Comparison of ENCODE assay signal across 8 mouse cellular contexts in the genomic region with DNA sequence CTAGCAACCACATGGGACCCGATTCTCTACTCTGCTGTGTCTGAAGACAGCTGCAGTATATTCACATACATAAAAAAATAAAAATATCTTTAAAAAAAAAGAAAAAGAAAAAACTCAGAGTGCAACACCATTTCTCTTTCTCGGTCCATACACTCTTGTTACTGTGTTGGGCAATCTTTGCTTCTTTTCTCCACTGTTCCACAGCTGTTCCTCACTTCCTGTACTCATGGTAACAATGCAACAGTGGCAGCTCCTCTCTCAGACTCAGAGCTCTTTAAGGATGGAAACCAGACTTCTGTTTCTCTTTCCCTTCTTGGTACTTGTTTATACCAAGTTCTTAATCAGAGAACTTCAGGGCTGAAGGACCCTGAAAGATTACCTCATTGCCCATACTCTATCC. TPM values are rescaled to one million over a fixed set of nuclear protein-coding genes. Genes with fewer than 3 reads are reported as not detected.
DNase-seq lines count a peak whose midpoint lies in the region; ATAC-seq and TF ChIP-seq lines count a peak whose summit lies in the region.

No protein-coding gene starts in this region.

- no peaks in the 10 kb centered on the region for H3K27me3 ChIP-seq in lung, embryonic 14.5 days (ENCODE audit: insufficient read depth, low read length)
- no peaks in the 10 kb centered on the region for H3K27me3 ChIP-seq in embryonic facial prominence, embryonic 14.5 days (replicated peaks; ENCODE audit: control insufficient read depth, insufficient read depth, low read length)
- no peaks in the 10 kb centered on the region for H3K27me3 ChIP-seq in limb, embryonic 10.5 days (ENCODE audit: low read depth, poor library complexity, severe bottlenecking)
- no peaks in the 10 kb centered on the region for H3K27me3 ChIP-seq in neural tube, embryonic 13.5 days

- peaks cover 5% of the 10 kb centered on the region; the same call in 1 of the 2 replicates for H3K4me1 ChIP-seq in lung, embryonic 14.5 days (ENCODE audit: insufficient read depth)
- peaks cover 11% of the 10 kb centered on the region for H3K4me1 ChIP-seq in embryonic facial prominence, embryonic 14.5 days (ENCODE audit: control insufficient read depth, insufficient read depth, low read length)
- peaks cover 21% of the 10 kb centered on the region for H3K4me1 ChIP-seq in limb, embryonic 10.5 days
- peaks cover 37% of the 10 kb centered on the region for H3K4me1 ChIP-seq in neural tube, embryonic 13.5 days (replicated peaks)

- peak overlapping the region; percentile 95 for H3K9ac ChIP-seq in lung, embryonic 14.5 days
- peak overlapping the region; percentile 95 for H3K9ac ChIP-seq in embryonic facial prominence, embryonic 14.5 days (ENCODE audit: low read depth, low read length)
- peak overlapping the region; percentile 97 for H3K9ac ChIP-seq in neural tube, embryonic 13.5 days

- H3K36me3 ChIP-seq in lung, embryonic 14.5 days (ENCODE audit: insufficient read depth) = peaks cover 53% of the 10 kb centered on the region
- peaks cover 53% of the 10 kb centered on the region for H3K36me3 ChIP-seq in embryonic facial prominence, embryonic 14.5 days (ENCODE audit: control insufficient read depth, insufficient read depth, low read length)
- H3K36me3 ChIP-seq in limb, embryonic 10.5 days = peaks cover 71% of the 10 kb centered on the region
- peaks cover 53% of the 10 kb centered on the region for H3K36me3 ChIP-seq in neural tube, embryonic 13.5 days

- ATAC-seq in lung, embryonic 14.5 days (ENCODE audit: insufficient read depth) = no peak
- ATAC-seq in embryonic facial prominence, embryonic 14.5 days (ENCODE audit: low read depth) = no peak
- no peak for ATAC-seq in neural tube, embryonic 13.5 days (ENCODE audit: low read depth)

- no peak overlapping the region for H3K27ac ChIP-seq in lung, embryonic 14.5 days (ENCODE audit: low read depth)
- 0 out of 2 replicates have a peak overlapping the region, but pooled peaks have one; percentile 91 for H3K27ac ChIP-seq in embryonic facial prominence, embryonic 14.5 days (replicated peaks; ENCODE audit: low read depth, low read length)
- H3K27ac ChIP-seq in limb, embryonic 10.5 days = peak overlapping the region; percentile 94; the same call in 1 of the 2 replicates
- H3K27ac ChIP-seq in neural tube, embryonic 13.5 days (replicated peaks) = 0 out of 2 replicates have a peak overlapping the region, but pooled peaks have one; percentile 5

- 74% methylated on average over 2 of the region's 2 CpGs for WGBS in lung, embryonic 14.5 days
- WGBS in embryonic facial prominence, embryonic 14.5 days = 85% methylated on average over 2 of the region's 2 CpGs
- WGBS in limb, embryonic 10.5 days = 88% methylated on average over 2 of the region's 2 CpGs
- WGBS in neural tube, embryonic 13.5 days = 92% methylated on average over 2 of the region's 2 CpGs

- DNase-seq in lung, embryonic 14.5 days = peak; percentile 25
- DNase-seq in lung, postnatal 4 days = no peak
- DNase-seq in embryonic facial prominence, embryonic 14.5 days (ENCODE audit: low spot score) = no peak
- no peak for DNase-seq in limb, embryonic 10.5 days (ENCODE audit: low spot score)
- DNase-seq in urinary bladder, adult 2 months (ENCODE audit: low spot score) = no peak
- no peak for DNase-seq in urinary bladder, postnatal 14 days (ENCODE audit: low spot score)
- no peak for DNase-seq in cerebellum, adult 9-10 months

- H3K9me3 ChIP-seq in lung, embryonic 14.5 days (ENCODE audit: low read depth, low read length) = no peaks in the 10 kb centered on the region
- no peaks in the 10 kb centered on the region for H3K9me3 ChIP-seq in embryonic facial prominence, embryonic 14.5 days (ENCODE audit: control insufficient read depth, low read length)
- H3K9me3 ChIP-seq in limb, embryonic 10.5 days (replicated peaks) = no peaks in the 10 kb centered on the region
- no peaks in the 10 kb centered on the region for H3K9me3 ChIP-seq in neural tube, embryonic 13.5 days

- peak overlapping the region; percentile 74 for H3K4me2 ChIP-seq in lung, embryonic 14.5 days
- H3K4me2 ChIP-seq in embryonic facial prominence, embryonic 14.5 days (ENCODE audit: low read depth, low read length) = peak overlapping the region; percentile 79
- peak overlapping the region; percentile 85 for H3K4me2 ChIP-seq in neural tube, embryonic 13.5 days

- no peak for TF ChIP-seq CTCF in lung, embryonic 14.5 days (IDR thresholded peaks at IDR 0.05; ENCODE audit: low read depth)

- peak overlapping the region; percentile 93 for H3K4me3 ChIP-seq in lung, embryonic 14.5 days (ENCODE audit: low read depth, low read length)
- H3K4me3 ChIP-seq in embryonic facial prominence, embryonic 14.5 days (ENCODE audit: low read depth, low read length) = peak overlapping the region; percentile 97
- peak overlapping the region; percentile 82 for H3K4me3 ChIP-seq in limb, embryonic 10.5 days
- peak overlapping the region; percentile 95 for H3K4me3 ChIP-seq in neural tube, embryonic 13.5 days

RNA-seq across cellular contexts. Expression of a gene that starts 1.1 kb away (rescaled TPM):
- polyA plus RNA-seq in lung, embryonic 14.5 days (2014; fragmentation: Nextera tagmentation; extraction: Ambion mirVana) = 28.7 and 32.5 TPM in 2 replicates
- 25.8 and 31.0 TPM in 2 replicates for polyA plus RNA-seq in embryonic facial prominence, embryonic 14.5 days (2014; fragmentation: Nextera tagmentation; extraction: Ambion mirVana)
- polyA plus RNA-seq in limb, embryonic 10.5 days (2016; fragmentation: Nextera tagmentation; extraction: Ambion mirVana) = 52.0 and 63.6 TPM in 2 replicates
- polyA plus RNA-seq in neural tube, embryonic 13.5 days (2015; fragmentation: Nextera tagmentation; extraction: Ambion mirVana) = 51.2 and 51.6 TPM in 2 replicates
- polyA plus RNA-seq in urinary bladder, adult 2 months (2012; rRNA removed) = 15.5 and 17.9 TPM in 2 replicates

RNA-seq across cellular contexts. Expression of a gene that starts 1.2 kb away (rescaled TPM):
- 186 and 198 TPM in 2 replicates for polyA plus RNA-seq in lung, embryonic 14.5 days (2014; fragmentation: Nextera tagmentation; extraction: Ambion mirVana)
- 203 and 206 TPM in 2 replicates for polyA plus RNA-seq in embryonic facial prominence, embryonic 14.5 days (2014; fragmentation: Nextera tagmentation; extraction: Ambion mirVana)
- 216 and 220 TPM in 2 replicates for polyA plus RNA-seq in limb, embryonic 10.5 days (2016; fragmentation: Nextera tagmentation; extraction: Ambion mirVana)
- 211 and 216 TPM in 2 replicates for polyA plus RNA-seq in neural tube, embryonic 13.5 days (2015; fragmentation: Nextera tagmentation; extraction: Ambion mirVana)
- polyA plus RNA-seq in urinary bladder, adult 2 months (2012; rRNA removed) = 153 and 162 TPM in 2 replicates

RNA-seq across cellular contexts. Expression of a gene that starts 17.7 kb away (rescaled TPM):
- polyA plus RNA-seq in lung, embryonic 14.5 days (2014; fragmentation: Nextera tagmentation; extraction: Ambion mirVana) = 3.1 and 3.6 TPM in 2 replicates
- 19.9 and 22.8 TPM in 2 replicates for polyA plus RNA-seq in embryonic facial prominence, embryonic 14.5 days (2014; fragmentation: Nextera tagmentation; extraction: Ambion mirVana)
- polyA plus RNA-seq in limb, embryonic 10.5 days (2016; fragmentation: Nextera tagmentation; extraction: Ambion mirVana) = 3.2 and 5.5 TPM in 2 replicates
- 94.0 and 113 TPM in 2 replicates for polyA plus RNA-seq in neural tube, embryonic 13.5 days (2015; fragmentation: Nextera tagmentation; extraction: Ambion mirVana)
- 4.9 and 7.2 TPM in 2 replicates for polyA plus RNA-seq in urinary bladder, adult 2 months (2012; rRNA removed)

RNA-seq across cellular contexts. Expression of a gene that starts 36.8 kb away (rescaled TPM):
- polyA plus RNA-seq in lung, embryonic 14.5 days (2014; fragmentation: Nextera tagmentation; extraction: Ambion mirVana) = 65.0 and 68.0 TPM in 2 replicates
- 48.5 and 53.8 TPM in 2 replicates for polyA plus RNA-seq in embryonic facial prominence, embryonic 14.5 days (2014; fragmentation: Nextera tagmentation; extraction: Ambion mirVana)
- 139 and 150 TPM in 2 replicates for polyA plus RNA-seq in limb, embryonic 10.5 days (2016; fragmentation: Nextera tagmentation; extraction: Ambion mirVana)
- polyA plus RNA-seq in neural tube, embryonic 13.5 days (2015; fragmentation: Nextera tagmentation; extraction: Ambion mirVana) = 104 and 112 TPM in 2 replicates
- polyA plus RNA-seq in urinary bladder, adult 2 months (2012; rRNA removed) = 90.1 and 90.7 TPM in 2 replicates

RNA-seq across cellular contexts. Expression of a gene that starts 56.4 kb away (rescaled TPM):
- 228 and 241 TPM in 2 replicates for polyA plus RNA-seq in lung, embryonic 14.5 days (2014; fragmentation: Nextera tagmentation; extraction: Ambion mirVana)
- polyA plus RNA-seq in embryonic facial prominence, embryonic 14.5 days (2014; fragmentation: Nextera tagmentation; extraction: Ambion mirVana) = 207 and 210 TPM in 2 replicates
- polyA plus RNA-seq in limb, embryonic 10.5 days (2016; fragmentation: Nextera tagmentation; extraction: Ambion mirVana) = 217 and 233 TPM in 2 replicates
- polyA plus RNA-seq in neural tube, embryonic 13.5 days (2015; fragmentation: Nextera tagmentation; extraction: Ambion mirVana) = 257 and 263 TPM in 2 replicates
- polyA plus RNA-seq in urinary bladder, adult 2 months (2012; rRNA removed) = 135 and 146 TPM in 2 replicates
